Mouse (Mus musculus) myocyte (in vitro differentiated cells): Measurements from ENCODE around the gene Gm37240. TPM values are rescaled to one million over a fixed set of nuclear protein-coding genes. Genes with fewer than 3 reads are reported as not detected.
A peak's percentile ranks its signal among the peaks of the same experiment; 100 is the strongest.

Experiments
- H3K27me3 ChIP-seq: one replicate; pipeline ENCODE4 v1.6.1; 2011; ENCODE audit not compliant: control insufficient read depth, insufficient read depth, insufficient read length
- H3K36me3 ChIP-seq: one replicate; pipeline ENCODE4 v1.6.1; 2011; ENCODE audit not compliant: control insufficient read depth, insufficient read depth
- H3K4me2 ChIP-seq: one replicate; pipeline ENCODE4 v1.6.1; 2011; ENCODE audit warnings: low read depth, control low read depth
- H3K4me3 ChIP-seq: one replicate; pipeline ENCODE4 v1.5.1; 2011; ENCODE audit warnings: mild to moderate bottlenecking, control low read depth, moderate library complexity
- H3K79me2 ChIP-seq: one replicate; pipeline ENCODE4 v1.6.1; 2011; ENCODE audit not compliant: control insufficient read depth, insufficient read depth
- H3ac ChIP-seq: one replicate; pipeline ENCODE4 v1.6.1; 2011; ENCODE audit not compliant: control insufficient read depth, insufficient read length
- CEBPB ChIP-seq: IDR thresholded peaks from 2 replicates; pipeline ENCODE4 v1.6.1; 2011; ENCODE audit warnings: mild to moderate bottlenecking, moderate library complexity; ENCODE audit not compliant: poor library complexity, insufficient read depth, severe bottlenecking
- E2F4 ChIP-seq: IDR thresholded peaks from one replicate; pipeline ENCODE4 v1.6.1; 2011; ENCODE audit warnings: mild to moderate bottlenecking, control low read depth, moderate library complexity; ENCODE audit not compliant: insufficient read depth
- MAX ChIP-seq: IDR thresholded peaks from one replicate; pipeline ENCODE4 v1.6.1; 2011; ENCODE audit warnings: low read depth, mild to moderate bottlenecking, control low read depth
- MYOD1 ChIP-seq, 3 experiments: IDR thresholded peaks; one replicate each; pipeline ENCODE4 v1.6.1; 2011; ENCODE audit warnings: control low read depth in 2 of 3, low read depth in 2 of 3, mild to moderate bottlenecking in 2 of 3, moderate library complexity in 1 of 3; ENCODE audit not compliant: insufficient read length in 2 of 3, control insufficient read depth in 1 of 3
- MYOG ChIP-seq, 3 experiments: IDR thresholded peaks; one replicate each; pipeline ENCODE4 v1.6.1; 2011; ENCODE audit warnings: control low read depth in 2 of 3, low read depth in 2 of 3, mild to moderate bottlenecking in 2 of 3; ENCODE audit not compliant: insufficient read length in 2 of 3, control insufficient read depth in 1 of 3, insufficient read depth in 1 of 3
- POLR2A ChIP-seq: IDR thresholded peaks from one replicate; pipeline ENCODE4 v1.6.1; 2011; ENCODE audit warnings: low read depth, mild to moderate bottlenecking, control low read depth, moderate library complexity; ENCODE audit not compliant: insufficient read length
- POLR2AphosphoS2 ChIP-seq: IDR thresholded peaks from one replicate; pipeline ENCODE4 v1.6.1; 2011; ENCODE audit warnings: low read depth, control low read depth; ENCODE audit not compliant: insufficient read length
- REST ChIP-seq: IDR thresholded peaks from one replicate; pipeline ENCODE4 v1.6.1; 2011; ENCODE audit warnings: mild to moderate bottlenecking, control low read depth, moderate library complexity; ENCODE audit not compliant: insufficient read depth, insufficient read length
- SRF ChIP-seq: IDR thresholded peaks from one replicate; pipeline ENCODE4 v1.6.1; 2011; ENCODE audit warnings: low read depth; ENCODE audit not compliant: control insufficient read depth, insufficient read length
- TCF12 ChIP-seq: IDR thresholded peaks from one replicate; pipeline ENCODE4 v1.6.1; 2011; ENCODE audit warnings: mild to moderate bottlenecking, control low read depth; ENCODE audit not compliant: poor library complexity, insufficient read depth, severe bottlenecking
- TCF3 ChIP-seq: IDR thresholded peaks from one replicate; pipeline ENCODE4 v1.6.1; 2011; ENCODE audit warnings: low read depth, control low read depth; ENCODE audit not compliant: insufficient read length
- USF1 ChIP-seq: IDR thresholded peaks from one replicate; pipeline ENCODE4 v1.6.1; 2011; ENCODE audit warnings: low read depth, mild to moderate bottlenecking, control low read depth, moderate library complexity
- polyA plus RNA-seq: library from polyadenylated mRNA; unstranded; fragments of >200 nt; fragmentation: generic; extraction: Trizol; gene quantifications from one replicate; pipeline ENCODE4 v1.2.1, GENCODE M21; 2012; ENCODE audit warnings: missing spikeins

The Gm37240 gene
- polyA plus RNA-seq, 1 experiment: 8.7 TPM

DNA sequence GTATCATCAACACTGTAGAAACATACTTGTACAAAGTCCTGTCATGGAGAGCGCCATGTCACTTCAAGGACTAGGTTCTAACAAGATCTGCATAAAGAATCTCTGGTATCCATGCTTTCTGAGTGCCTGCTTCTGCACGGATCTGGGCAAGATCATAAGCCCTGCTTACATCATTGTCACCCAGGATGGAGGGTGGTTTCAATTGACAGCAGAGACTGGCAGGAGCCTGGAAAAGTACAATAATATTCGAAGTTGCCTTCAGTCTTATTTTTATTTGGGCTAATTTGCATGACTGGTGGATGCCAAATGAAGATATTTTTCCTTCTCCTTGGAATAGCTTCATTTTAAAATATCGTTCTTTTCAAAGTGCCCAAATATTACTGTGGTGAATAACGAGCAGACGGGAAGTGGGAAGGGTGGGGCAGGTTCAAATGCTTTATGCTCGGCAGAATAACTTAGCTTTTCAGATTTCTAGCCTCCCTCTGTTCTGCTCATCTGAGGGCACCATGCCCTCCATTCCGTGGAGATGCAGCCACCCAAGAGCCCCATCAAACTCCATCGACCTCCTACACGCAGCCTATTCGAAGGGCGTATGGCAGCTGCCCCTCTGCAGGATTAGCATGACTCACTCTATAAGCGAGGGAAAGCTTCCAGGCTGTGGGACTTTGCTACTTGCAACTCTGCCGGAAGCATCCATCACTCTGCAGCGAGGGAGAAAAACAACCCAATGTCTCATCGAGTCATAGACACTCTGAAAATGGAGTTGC is 518.8 kb downstream of the Gm37240 start:
- H3K4me2 ChIP-seq: peak overlapping the region; percentile 24
- H3K36me3 ChIP-seq: no peaks in the 10 kb centered on the region
- H3K4me3 ChIP-seq: no peak overlapping the region
- no peak overlapping the region for H3ac ChIP-seq
- H3K27me3 ChIP-seq: no peaks in the 10 kb centered on the region
- no peaks in the 10 kb centered on the region for H3K79me2 ChIP-seq
- TF ChIP-seq CEBPB (no peak), TCF3 (no peak), MYOD1 (IDR thresholded peaks at IDR 0.05; ENCODE audit: control insufficient read depth in 1 of 3, insufficient read length in 2 of 3, low read depth in 2 of 3) (peak in 1 of 3 experiments; percentile 36), POLR2A (no peak), TCF12 (no peak)

- Histone ChIP-seq H3ac (no peak overlapping the region), H3K4me3 (no peak overlapping the region), H3K27me3 (no peaks in the 10 kb centered on the region), H3K4me2 (no peak overlapping the region), H3K36me3 (no peaks in the 10 kb centered on the region), H3K79me2 (no peaks in the 10 kb centered on the region)
- TF ChIP-seq POLR2AphosphoS2: no peak
- no peak for TF ChIP-seq SRF
- no peak for TF ChIP-seq E2F4
- TF ChIP-seq MYOG (IDR thresholded peaks at IDR 0.05; ENCODE audit: control insufficient read depth in 1 of 3, insufficient read depth in 1 of 3, insufficient read length in 2 of 3, low read depth in 2 of 3): no peak
- no peak for TF ChIP-seq TCF3
- no peak for TF ChIP-seq TCF12
- TF ChIP-seq MYOD1 (IDR thresholded peaks at IDR 0.05; ENCODE audit: control insufficient read depth in 1 of 3, insufficient read length in 2 of 3, low read depth in 2 of 3): no peak
- no peak for TF ChIP-seq MAX
- no peak for TF ChIP-seq USF1
- TF ChIP-seq CEBPB: no peak
- no peak for TF ChIP-seq POLR2A
- no peak for TF ChIP-seq REST
Observed at GRCm38 (mm10) chr3:85364591-85365343, 522.6 kb downstream of the Gm37240 start.

GRCm38 (mm10) chr3:85362883-85363282 is 524.4 kb downstream of the Gm37240 start:
- Histone ChIP-seq H3ac (no peak overlapping the region), H3K4me2 (no peak overlapping the region), H3K36me3 (no peaks in the 10 kb centered on the region), H3K79me2 (no peaks in the 10 kb centered on the region), H3K4me3 (no peak overlapping the region), H3K27me3 (no peaks in the 10 kb centered on the region)
- TF ChIP-seq MAX (no peak), REST (no peak), TCF12 (no peak), E2F4 (no peak), MYOD1 (IDR thresholded peaks at IDR 0.05; ENCODE audit: control insufficient read depth in 1 of 3, insufficient read length in 2 of 3, low read depth in 2 of 3) (no peak), SRF (no peak), MYOG (IDR thresholded peaks at IDR 0.05; ENCODE audit: control insufficient read depth in 1 of 3, insufficient read depth in 1 of 3, insufficient read length in 2 of 3, low read depth in 2 of 3) (no peak)

- no peak overlapping the region for H3K4me2 ChIP-seq
- no peaks in the 10 kb centered on the region for H3K27me3 ChIP-seq
- TF ChIP-seq POLR2A (no peak), REST (no peak), TCF12 (no peak), CEBPB (no peak), POLR2AphosphoS2 (no peak), MYOG (IDR thresholded peaks at IDR 0.05; ENCODE audit: control insufficient read depth in 1 of 3, insufficient read depth in 1 of 3, insufficient read length in 2 of 3, low read depth in 2 of 3) (no peak), SRF (no peak)
- no peak overlapping the region for H3K4me3 ChIP-seq
- no peaks in the 10 kb centered on the region for H3K79me2 ChIP-seq
- H3ac ChIP-seq: no peak overlapping the region
- H3K36me3 ChIP-seq: no peaks in the 10 kb centered on the region
Observed at GRCm38 (mm10) chr3:85356373-85356772, 530.9 kb downstream of the Gm37240 start.

DNA sequence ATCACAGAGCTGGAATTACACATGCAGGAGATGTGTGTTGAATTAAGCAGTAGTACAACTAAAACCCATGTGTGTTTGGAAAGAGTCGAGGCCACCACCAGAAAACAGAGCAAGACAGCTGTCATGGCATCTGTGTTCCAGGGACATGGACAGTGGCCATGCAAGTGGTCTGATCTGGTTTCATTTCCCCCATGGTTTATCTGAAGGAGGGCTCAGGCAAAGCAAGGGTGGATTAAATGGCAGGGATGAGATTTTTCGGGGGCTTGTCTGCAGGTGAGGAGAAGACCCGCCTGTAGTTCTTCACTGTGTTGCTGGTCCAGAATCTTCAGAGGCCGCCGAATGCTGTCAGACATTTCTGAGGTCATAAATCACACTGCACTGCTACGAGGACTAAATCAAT is 539.3 kb downstream of the Gm37240 start:
- Histone ChIP-seq H3K4me3 (no peak overlapping the region), H3K4me2 (no peak overlapping the region), H3K27me3 (no peaks in the 10 kb centered on the region), H3K36me3 (no peaks in the 10 kb centered on the region), H3K79me2 (no peaks in the 10 kb centered on the region), H3ac (no peak overlapping the region)
- TF ChIP-seq POLR2AphosphoS2 (no peak), TCF12 (no peak), MYOG (IDR thresholded peaks at IDR 0.05; ENCODE audit: control insufficient read depth in 1 of 3, insufficient read depth in 1 of 3, insufficient read length in 2 of 3, low read depth in 2 of 3) (no peak), SRF (no peak), CEBPB (no peak), MYOD1 (IDR thresholded peaks at IDR 0.05; ENCODE audit: control insufficient read depth in 1 of 3, insufficient read length in 2 of 3, low read depth in 2 of 3) (peak in 1 of 3 experiments; percentile 19), MAX (no peak)
